Mouse (Mus musculus) heart, embryonic 14.5 days (tissue): ENCODE measurements around the gene Gpr155. TPM values are rescaled to one million over a fixed set of nuclear protein-coding genes. Genes with fewer than 3 reads are reported as not detected.
A peak's percentile ranks its signal among the peaks of the same experiment; 100 is the strongest.

Source experiments
- ATAC-seq: fragments of 200-750 bp; cut with Nextera tagmentation; 2 replicates; pipeline ENCODE4 v1.8.0; 2017; ENCODE audit warnings: low read depth, moderate TSS enrichment; ENCODE audit not compliant: insufficient number of reproducible peaks, insufficient read depth, low FRiP score
- H3K27ac ChIP-seq, 2 experiments: fragments of 200-500 bp in 1 of 2; fragments of 300-500 bp in 1 of 2; sonication (generic) in 1 of 2; replicated peaks in 1 of 2; 2 replicates each; pipeline ENCODE4 v1.5.1; 2012 to 2014; ENCODE audit warnings: low read depth in 2 of 2, low read length in 2 of 2, control low read depth in 1 of 2, mild to moderate bottlenecking in 1 of 2, mixed read lengths in 1 of 2; ENCODE audit not compliant: control insufficient read depth in 1 of 2, insufficient read depth in 1 of 2
- H3K27me3 ChIP-seq: fragments of 300-500 bp; sonication (generic); 2 replicates; pipeline ENCODE4 v1.6.1; 2014; ENCODE audit warnings: mild to moderate bottlenecking, low read length, control low read depth; ENCODE audit not compliant: control insufficient read depth, insufficient read depth
- H3K36me3 ChIP-seq: fragments of 300-500 bp; sonication (generic); 2 replicates; pipeline ENCODE4 v1.6.1; 2014; ENCODE audit warnings: mild to moderate bottlenecking, control low read depth, low read length, mixed read lengths; ENCODE audit not compliant: control insufficient read depth, insufficient read depth
- H3K4me1 ChIP-seq, 2 experiments: fragments of 200-500 bp in 1 of 2; fragments of 300-500 bp in 1 of 2; sonication (generic) in 1 of 2; 2 replicates each; pipeline ENCODE4 v1.6.1; 2012 to 2014; ENCODE audit warnings: low read length in 2 of 2, control low read depth in 1 of 2, mixed read lengths in 1 of 2; ENCODE audit not compliant: control insufficient read depth in 2 of 2, insufficient read depth in 2 of 2
- H3K4me2 ChIP-seq: fragments of 300-500 bp; sonication (generic); 2 replicates; pipeline ENCODE4 v1.6.1; 2014; ENCODE audit warnings: mild to moderate bottlenecking, low read length
- H3K4me3 ChIP-seq, 2 experiments: fragments of 200-500 bp in 1 of 2; fragments of 300-500 bp in 1 of 2; sonication (generic) in 1 of 2; 2 replicates each; pipeline ENCODE4 v1.5.1; 2012 to 2014; ENCODE audit warnings: low read length in 2 of 2, mild to moderate bottlenecking in 2 of 2, control low read depth in 1 of 2, low read depth in 1 of 2, moderate library complexity in 1 of 2; ENCODE audit not compliant: control insufficient read depth in 1 of 2, insufficient read depth in 1 of 2
- H3K9ac ChIP-seq: fragments of 300-500 bp; sonication (generic); 2 replicates; pipeline ENCODE4 v1.6.1; 2014; ENCODE audit warnings: mild to moderate bottlenecking, low read length
- H3K9me3 ChIP-seq: fragments of 300-500 bp; sonication (generic); 2 replicates; pipeline ENCODE4 v1.6.1; 2016; ENCODE audit warnings: low read length, control low read depth; ENCODE audit not compliant: control insufficient read depth
- WGBS: fragments of 180-500 bp; shearing (Covaris S2); extraction: QIAGEN DNeasy Blood & Tissue Kit; methylation state at CpG from one replicate; pipeline ENCODE4 v1.1.7; 2014; 5-methylcytosine and 5-hydroxymethylcytosine counted together
- polyA plus RNA-seq: library from polyadenylated mRNA; unstranded; fragments of >200 nt; fragmentation: Nextera tagmentation; extraction: Ambion mirVana; gene quantifications from 2 replicates; pipeline ENCODE4 v1.2.1, GENCODE M21; 2014

The Gpr155 gene
- polyA plus RNA-seq, 1 experiment from 2014 or later: 6.9 TPM

DNA sequence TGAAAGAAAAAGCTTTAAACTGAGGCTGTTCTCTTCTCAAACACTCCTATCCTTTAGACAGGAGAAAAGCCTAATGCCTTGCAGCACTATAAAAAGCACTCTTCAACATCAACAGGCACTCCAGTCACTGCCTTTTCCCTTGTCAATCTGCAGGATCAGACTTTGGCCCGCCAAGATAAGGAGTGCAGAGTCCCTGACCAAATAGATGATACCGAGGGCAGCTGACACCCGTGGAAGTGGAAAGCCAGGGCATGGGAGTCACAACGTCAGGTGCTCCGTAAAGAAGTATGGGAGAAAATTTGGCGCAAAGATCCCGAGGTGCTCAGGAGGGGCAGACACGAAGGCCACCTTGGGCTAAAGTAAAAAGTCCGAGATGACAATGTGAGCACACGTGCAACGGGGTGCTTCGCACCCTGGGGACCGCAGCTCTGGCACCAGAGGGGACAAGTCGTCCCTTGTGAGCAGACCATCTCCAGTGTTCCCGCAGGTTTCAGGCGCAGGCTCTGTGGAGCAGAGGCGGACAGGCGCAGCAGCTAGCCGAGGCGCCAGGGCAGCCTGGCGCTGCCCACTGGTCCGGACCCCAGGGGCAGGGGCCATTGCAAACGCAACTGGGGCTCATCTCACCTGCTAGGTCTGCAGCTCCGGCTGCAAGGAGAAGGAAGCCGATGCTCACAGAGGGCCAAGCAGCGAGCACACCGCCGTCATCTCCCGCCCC lies 574 bp downstream of the Gpr155 start:
- WGBS: under 1% methylated on average over 28 of the region's 29 CpGs
- Histone ChIP-seq H3K27ac (peak overlapping the region; percentile 49 to 59; a peak in 3 of 4 replicates), H3K36me3 (no peaks in the 10 kb centered on the region), H3K27me3 (no peaks in the 10 kb centered on the region), H3K4me3 (peak overlapping the region; percentile 64 to 86), H3K9ac (peak overlapping the region; percentile 72), H3K9me3 (no peaks in the 10 kb centered on the region), H3K4me2 (peak overlapping the region; percentile 87), H3K4me1 (peaks cover 0 to 2% of the 10 kb centered on the region in 2 experiments; a peak in 1 of 4 replicates)
- peak; percentile 23 for ATAC-seq

GRCm38 (mm10) chr2:73385172-73385571 lies 1.2 kb downstream of the Gpr155 start:
- no peaks in the 10 kb centered on the region for H3K36me3 ChIP-seq
- H3K4me2 ChIP-seq: peak overlapping the region; percentile 87
- 72% methylated on average over 4 of the region's 4 CpGs for WGBS
- ATAC-seq: no peak
- peak overlapping the region; percentile 72 for H3K9ac ChIP-seq
- no peaks in the 10 kb centered on the region for H3K27me3 ChIP-seq
- H3K4me1 ChIP-seq: peaks cover 0 to 2% of the 10 kb centered on the region in 2 experiments; a peak in 2 of 4 replicates
- 0 out of 4 replicates have a peak overlapping the region, but pooled peaks of 1 of the 2 experiments have one; percentile 59 for H3K27ac ChIP-seq
- no peaks in the 10 kb centered on the region for H3K9me3 ChIP-seq
- H3K4me3 ChIP-seq: peak overlapping the region in 1 of 2 experiments; percentile 64; a peak in 2 of 4 replicates

GRCm38 (mm10) chr2:73380298-73380975 lies 5.9 kb downstream of the Gpr155 start:
- no peak for ATAC-seq
- 49% methylated on average over 9 of the region's 9 CpGs for WGBS
- H3K4me3 ChIP-seq: no peak overlapping the region
- no peak overlapping the region for H3K27ac ChIP-seq
- no peaks in the 10 kb centered on the region; a peak in 1 of 4 replicates for H3K4me1 ChIP-seq
- no peak overlapping the region for H3K9ac ChIP-seq
- no peaks in the 10 kb centered on the region for H3K36me3 ChIP-seq
- no peaks in the 10 kb centered on the region for H3K9me3 ChIP-seq
- H3K27me3 ChIP-seq: no peaks in the 10 kb centered on the region
- H3K4me2 ChIP-seq: no peak overlapping the region

DNA sequence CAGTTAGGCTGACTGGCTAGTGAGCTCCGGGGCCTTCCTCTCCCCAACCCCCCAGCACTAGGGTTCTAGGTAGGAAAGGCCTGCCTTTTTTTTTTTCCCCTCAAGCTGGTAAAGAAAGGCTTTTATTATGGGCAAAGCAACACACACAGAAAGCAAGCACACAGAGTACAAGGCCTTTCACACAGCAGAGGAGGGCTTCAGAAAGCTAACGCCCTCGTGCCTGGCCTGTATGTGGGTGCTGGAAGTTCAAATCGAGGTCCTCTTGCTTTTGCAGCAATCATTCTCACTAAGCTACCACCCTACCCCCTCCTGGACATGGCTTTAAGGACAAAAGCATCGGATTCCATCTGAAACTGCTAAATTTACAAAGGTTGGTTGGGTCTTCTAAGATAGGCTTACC lies 6.7 kb downstream of the Gpr155 start:
- Histone ChIP-seq H3K9ac (no peak overlapping the region), H3K9me3 (no peaks in the 10 kb centered on the region), H3K36me3 (no peaks in the 10 kb centered on the region), H3K4me1 (no peaks in the 10 kb centered on the region; a peak in 1 of 4 replicates), H3K27me3 (no peaks in the 10 kb centered on the region), H3K27ac (no peak overlapping the region), H3K4me3 (no peak overlapping the region), H3K4me2 (no peak overlapping the region)
- ATAC-seq: no peak
- WGBS: 73% methylated on average over 5 of the region's 5 CpGs

- ATAC-seq: no peak
Observed at GRCm38 (mm10) chr2:73378326-73378725, 8.0 kb downstream of the Gpr155 start.

GRCm38 (mm10) chr2:73371530-73372335 lies 14.6 kb downstream of the Gpr155 start:
- peaks cover 3 to 6% of the 10 kb centered on the region in 2 experiments; a peak in 3 of 4 replicates for H3K4me1 ChIP-seq
- no peak for ATAC-seq
- H3K9ac ChIP-seq: peak overlapping the region; percentile 41; the same call in 1 of the 2 replicates
- no peaks in the 10 kb centered on the region for H3K27me3 ChIP-seq
- WGBS: 51% methylated on average over 9 of the region's 9 CpGs
- H3K4me2 ChIP-seq: peak overlapping the region; percentile 23; the same call in 1 of the 2 replicates
- H3K9me3 ChIP-seq: no peaks in the 10 kb centered on the region
- H3K27ac ChIP-seq: peak overlapping the region; percentile 51 to 81; a peak in 2 of 4 replicates
- no peaks in the 10 kb centered on the region for H3K36me3 ChIP-seq
- H3K4me3 ChIP-seq: no peak overlapping the region

More at GRCm38 (mm10) chr2:73378326-73378725, 8.0 kb downstream of the Gpr155 start:
- Histone ChIP-seq H3K27ac (no peak overlapping the region), H3K9ac (no peak overlapping the region), H3K4me2 (no peak overlapping the region), H3K9me3 (no peaks in the 10 kb centered on the region), H3K36me3 (no peaks in the 10 kb centered on the region), H3K4me1 (no peaks in the 10 kb centered on the region; a peak in 1 of 4 replicates), H3K4me3 (no peak overlapping the region), H3K27me3 (no peaks in the 10 kb centered on the region)
- 90% methylated on average over 5 of the region's 5 CpGs for WGBS

GRCm38 (mm10) chr2:73363448-73363847 lies 22.9 kb downstream of the Gpr155 start:
- no peak overlapping the region for H3K4me2 ChIP-seq
- ATAC-seq: no peak
- no peaks in the 10 kb centered on the region for H3K27me3 ChIP-seq
- WGBS: 75% methylated on average over 5 of the region's 5 CpGs
- H3K4me3 ChIP-seq: no peak overlapping the region
- no peaks in the 10 kb centered on the region for H3K9me3 ChIP-seq
- H3K9ac ChIP-seq: no peak overlapping the region
- H3K4me1 ChIP-seq: no peaks in the 10 kb centered on the region
- no peaks in the 10 kb centered on the region for H3K36me3 ChIP-seq
- H3K27ac ChIP-seq: no peak overlapping the region
